Mouse (Mus musculus) frontal cortex, postnatal 36 days (tissue): ENCODE data around the gene Zmat5.

Source experiments
- DNase-seq, 2 experiments: peaks; one replicate each; pipeline ENCODE4 v3.0.0; 2022; ENCODE audit warnings: low spot score in 2 of 2

The Zmat5 gene

GRCm38 (mm10) chr11:4704072-4704964 lies at the start of gene Zmat5, which contains the start of gene Uqcr10:
Gene Zmat5, plus strand, starts transcription at chr11:4704678.
Gene Uqcr10, minus strand, starts transcription at chr11:4704342.
- peak; percentile 91 to 94 for DNase-seq

- no peak for DNase-seq
These were observed 44.7 kb upstream of the Zmat5 start for GRCm38 (mm10) chr11:4659818-4660217.

- DNase-seq: no peak
These were observed 44.0 kb upstream of the Zmat5 start for GRCm38 (mm10) chr11:4660309-4661025.

- DNase-seq: peak in 1 of 2 experiments; percentile 22
These were observed 43.2 kb upstream of the Zmat5 start for GRCm38 (mm10) chr11:4661324-4661723.

- DNase-seq: peak in 1 of 2 experiments; percentile 33
These were observed 42.5 kb upstream of the Zmat5 start for GRCm38 (mm10) chr11:4661871-4662495.

- no peak for DNase-seq
These were observed 42.0 kb upstream of the Zmat5 start for GRCm38 (mm10) chr11:4662496-4662878.

- DNase-seq: no peak
These were observed 32.7 kb upstream of the Zmat5 start for GRCm38 (mm10) chr11:4671736-4672135.

GRCm38 (mm10) chr11:4674593-4674992 lies 29.9 kb upstream of the Zmat5 start:
- DNase-seq: no peak

- no peak for DNase-seq
These were observed 29.3 kb upstream of the Zmat5 start for GRCm38 (mm10) chr11:4675126-4675562.

GRCm38 (mm10) chr11:4675693-4676092 lies 28.8 kb upstream of the Zmat5 start:
- no peak for DNase-seq

GRCm38 (mm10) chr11:4677250-4677872 lies 27.1 kb upstream of the Zmat5 start:
- no peak for DNase-seq

GRCm38 (mm10) chr11:4678700-4679440 lies 25.6 kb upstream of the Zmat5 start:
- DNase-seq: peak; percentile 61 to 84

GRCm38 (mm10) chr11:4679441-4679832 lies 25.0 kb upstream of the Zmat5 start:
- peak; percentile 35 to 52 for DNase-seq

- DNase-seq: no peak
These were observed 24.4 kb upstream of the Zmat5 start for GRCm38 (mm10) chr11:4680126-4680525.

GRCm38 (mm10) chr11:4683516-4683915 lies 21.0 kb upstream of the Zmat5 start:
- no peak for DNase-seq

GRCm38 (mm10) chr11:4684186-4684585 lies 20.3 kb upstream of the Zmat5 start:
- DNase-seq: no peak

- DNase-seq: no peak
These were observed 19.4 kb upstream of the Zmat5 start for GRCm38 (mm10) chr11:4685071-4685470.

- no peak for DNase-seq
These were observed 19.0 kb upstream of the Zmat5 start for GRCm38 (mm10) chr11:4685510-4685909.

- DNase-seq: no peak
These were observed 17.5 kb upstream of the Zmat5 start for GRCm38 (mm10) chr11:4687027-4687426.

- no peak for DNase-seq
These were observed 16.6 kb upstream of the Zmat5 start for GRCm38 (mm10) chr11:4687874-4688273.
